Mouse (Mus musculus): ENCODE measurements around the gene Gm21969.
A peak's percentile ranks its signal among the peaks of the same experiment; 100 is the strongest.

Gm21969 gene

GRCm38 (mm10) chr4:139585713-139586112 lies 17.3 kb upstream of the Gm21969 start:
- no peak for DNase-seq (ENCODE audit: low spot score in 2 of 2)

GRCm38 (mm10) chr4:139587370-139587769 lies 15.6 kb upstream of the Gm21969 start:
- no peak for DNase-seq (ENCODE audit: low spot score in 2 of 2)

- no peak for DNase-seq (ENCODE audit: low spot score in 2 of 2)
These were observed 15.2 kb upstream of the Gm21969 start for GRCm38 (mm10) chr4:139587773-139588172.

- DNase-seq (ENCODE audit: low spot score in 2 of 2) = no peak
These were observed 13.5 kb upstream of the Gm21969 start for GRCm38 (mm10) chr4:139589351-139590027.

- DNase-seq (ENCODE audit: low spot score in 2 of 2) = no peak
These were observed 12.5 kb upstream of the Gm21969 start for GRCm38 (mm10) chr4:139590446-139590845.

- DNase-seq (ENCODE audit: low spot score in 2 of 2) = no peak
These were observed 10.1 kb upstream of the Gm21969 start for GRCm38 (mm10) chr4:139592895-139593294.

- DNase-seq (ENCODE audit: low spot score in 2 of 2) = no peak
These were observed 9.6 kb upstream of the Gm21969 start for GRCm38 (mm10) chr4:139593383-139593782.

GRCm38 (mm10) chr4:139594062-139594461 lies 8.9 kb upstream of the Gm21969 start:
- no peak for DNase-seq (ENCODE audit: low spot score in 2 of 2)

- DNase-seq (ENCODE audit: low spot score in 2 of 2) = no peak
These were observed 6.3 kb upstream of the Gm21969 start for GRCm38 (mm10) chr4:139596715-139597114.

GRCm38 (mm10) chr4:139597286-139598284 lies 5.4 kb upstream of the Gm21969 start:
- DNase-seq (ENCODE audit: low spot score in 2 of 2) = no peak

- DNase-seq (ENCODE audit: low spot score in 2 of 2) = no peak
These were observed 4.6 kb upstream of the Gm21969 start for GRCm38 (mm10) chr4:139598356-139598755.

GRCm38 (mm10) chr4:139598950-139599518 lies 4.0 kb upstream of the Gm21969 start:
- peak; percentile 59 to 71 for DNase-seq (ENCODE audit: low spot score in 2 of 2)

GRCm38 (mm10) chr4:139601519-139602356 lies 1.2 kb upstream of the Gm21969 start:
- DNase-seq (ENCODE audit: low spot score in 2 of 2) = no peak

GRCm38 (mm10) chr4:139605216-139605615 lies 2.2 kb downstream of the Gm21969 start:
- no peak for DNase-seq (ENCODE audit: low spot score in 2 of 2)

- DNase-seq (ENCODE audit: low spot score in 2 of 2) = no peak
These were observed 3.7 kb downstream of the Gm21969 start for GRCm38 (mm10) chr4:139606732-139607131.

- DNase-seq (ENCODE audit: low spot score in 2 of 2) = no peak
These were observed 6.0 kb downstream of the Gm21969 start for GRCm38 (mm10) chr4:139608975-139609374.

- DNase-seq (ENCODE audit: low spot score in 2 of 2) = no peak
These were observed 8.0 kb downstream of the Gm21969 start for GRCm38 (mm10) chr4:139610954-139611353.

GRCm38 (mm10) chr4:139611542-139611953 lies 8.6 kb downstream of the Gm21969 start:
- peak in 1 of 2 experiments; percentile 76 for DNase-seq (ENCODE audit: low spot score in 2 of 2)

- DNase-seq (ENCODE audit: low spot score in 2 of 2) = no peak
These were observed 11.7 kb downstream of the Gm21969 start for GRCm38 (mm10) chr4:139614524-139615260.

- no peak for DNase-seq (ENCODE audit: low spot score in 2 of 2)
These were observed 13.5 kb downstream of the Gm21969 start for GRCm38 (mm10) chr4:139616276-139617000.

Measured in frontal cortex, postnatal 10 days (tissue).